Mouse (Mus musculus): ENCODE measurements around the gene Akr1b3.
"Not testable (repeated sequence)": the region's sequence is repeated elsewhere in the genome, so short reads cannot be mapped to it uniquely, and the experiment has no call there.

Akr1b3 gene

DNA sequence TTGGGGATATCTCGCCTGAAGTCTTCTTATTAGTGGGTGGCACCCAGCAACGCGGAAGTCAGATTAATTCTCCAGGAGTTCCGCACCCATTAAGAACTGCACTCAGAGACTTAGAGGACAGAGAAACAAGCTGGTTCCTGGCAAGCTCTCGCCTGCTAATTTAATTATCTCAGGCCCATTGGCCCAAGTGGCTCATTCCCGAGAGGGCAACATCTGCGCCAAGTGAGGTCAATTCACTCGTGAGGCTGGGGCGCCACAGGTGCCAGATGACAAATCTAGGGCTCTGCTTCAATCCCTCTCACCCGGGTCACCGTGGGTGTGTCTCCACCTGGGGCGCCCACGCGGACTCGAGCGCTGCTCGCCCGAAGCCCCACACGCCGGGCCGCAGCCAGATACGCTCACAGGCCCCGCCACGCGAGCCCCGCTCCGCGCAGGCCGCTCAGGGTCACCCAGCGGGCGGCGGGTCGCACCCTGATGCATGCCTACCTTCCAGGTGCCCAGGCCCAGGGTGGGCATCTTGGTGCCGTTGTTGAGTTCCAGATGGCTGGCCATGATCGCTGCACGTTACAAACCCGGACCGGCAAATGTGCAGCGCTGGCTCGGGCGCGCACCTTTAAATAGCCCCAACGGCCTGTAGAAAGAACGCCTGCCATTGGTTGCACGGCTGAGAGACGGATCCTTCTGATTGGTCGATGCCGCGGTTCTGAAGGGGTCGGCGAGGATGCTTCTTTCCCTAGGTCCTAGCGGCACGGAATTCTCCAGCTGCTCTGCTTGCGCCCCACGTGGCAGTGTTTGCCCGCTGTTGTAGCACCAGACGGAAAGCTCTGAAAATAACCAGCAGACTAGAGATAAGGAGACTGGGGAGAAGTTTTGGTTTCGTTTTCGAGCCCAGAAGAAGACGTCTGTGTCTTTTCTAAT, at the start of gene Akr1b3:
Gene Akr1b3, minus strand, starts transcription at position 625 of the 918 bp plus-strand sequence.
- in situ Hi-C loops (cut with MboI; ENCODE audit: low sequenced_read_pairs) = no loop called here

GRCm38 (mm10) chr6:34364217-34365136, 47.2 kb upstream of the Akr1b3 start:
- in situ Hi-C loops (cut with MboI; ENCODE audit: low sequenced_read_pairs) = no loop called here

- in situ Hi-C loops (cut with MboI; ENCODE audit: low sequenced_read_pairs) = no loop called here
Measured at GRCm38 (mm10) chr6:34355841-34356240, 38.6 kb upstream of the Akr1b3 start.

GRCm38 (mm10) chr6:34355349-34355747, 38.1 kb upstream of the Akr1b3 start:
- in situ Hi-C loops (cut with MboI; ENCODE audit: low sequenced_read_pairs) = no loop called here

GRCm38 (mm10) chr6:34354354-34355348, 37.4 kb upstream of the Akr1b3 start:
- in situ Hi-C loops (cut with MboI; ENCODE audit: low sequenced_read_pairs) = no loop called here

DNA sequence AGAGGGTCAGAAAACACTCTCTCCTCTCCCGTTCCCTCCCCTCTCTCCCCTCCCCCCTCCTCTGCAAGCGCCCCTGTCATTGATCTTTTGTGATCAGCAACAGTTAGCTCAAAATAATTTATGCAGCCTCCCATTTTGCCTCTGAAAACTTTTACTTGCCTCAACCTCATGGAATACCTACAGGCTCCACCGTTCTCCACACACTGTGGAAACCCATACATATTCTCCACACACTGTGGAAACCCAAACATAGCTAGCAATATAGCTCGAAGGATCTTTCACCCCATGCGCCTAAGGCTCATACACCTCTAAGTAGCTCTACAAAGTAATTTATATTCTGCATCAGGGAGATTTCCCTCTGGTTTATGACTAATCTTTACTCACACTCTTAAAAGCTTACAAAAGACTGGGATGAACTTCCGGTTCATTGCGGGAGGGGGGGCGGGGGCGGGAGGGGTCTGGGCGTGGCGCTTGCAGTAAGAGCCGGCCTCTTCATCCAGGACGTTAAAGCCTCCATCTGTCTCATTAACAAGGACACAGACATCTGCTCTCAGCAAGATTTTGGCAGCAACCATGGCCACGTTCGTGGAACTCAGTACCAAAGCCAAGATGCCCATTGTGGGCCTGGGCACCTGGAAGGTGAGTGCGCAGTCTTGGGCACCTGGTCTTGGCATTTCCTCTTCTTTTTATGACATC, 36.5 kb upstream of the Akr1b3 start, which contains the start of gene Akr1b8:
Gene Akr1b8, plus strand, starts transcription at position 462 of the 696 bp plus-strand sequence.
- in situ Hi-C loops (cut with MboI; ENCODE audit: low sequenced_read_pairs) = no loop called here

- in situ Hi-C loops (cut with MboI; ENCODE audit: low sequenced_read_pairs) = no loop called here
Measured at GRCm38 (mm10) chr6:34352401-34352800, 35.1 kb upstream of the Akr1b3 start.

GRCm38 (mm10) chr6:34351481-34351880, 34.2 kb upstream of the Akr1b3 start:
- in situ Hi-C loops (cut with MboI; ENCODE audit: low sequenced_read_pairs) = not testable (repeated sequence)

GRCm38 (mm10) chr6:34350037-34350699, 32.9 kb upstream of the Akr1b3 start:
- in situ Hi-C loops (cut with MboI; ENCODE audit: low sequenced_read_pairs) = no loop called here

GRCm38 (mm10) chr6:34346096-34346898, 29.0 kb upstream of the Akr1b3 start:
- in situ Hi-C loops (cut with MboI; ENCODE audit: low sequenced_read_pairs) = loop anchor here (10.0 to 25.0 kb wide), 2 partner anchors 51 to 416 kb away; no protein-coding TSS in a partner anchor

GRCm38 (mm10) chr6:34344935-34345334, 27.7 kb upstream of the Akr1b3 start:
- in situ Hi-C loops (cut with MboI; ENCODE audit: low sequenced_read_pairs) = loop anchor here (10.0 to 25.0 kb wide), 2 partner anchors 50 to 417 kb away; no protein-coding TSS in a partner anchor

GRCm38 (mm10) chr6:34344135-34344850, 27.0 kb upstream of the Akr1b3 start:
- in situ Hi-C loops (cut with MboI; ENCODE audit: low sequenced_read_pairs) = loop anchor here (10.0 to 25.0 kb wide), 2 partner anchors 49 to 418 kb away; no protein-coding TSS in a partner anchor

DNA sequence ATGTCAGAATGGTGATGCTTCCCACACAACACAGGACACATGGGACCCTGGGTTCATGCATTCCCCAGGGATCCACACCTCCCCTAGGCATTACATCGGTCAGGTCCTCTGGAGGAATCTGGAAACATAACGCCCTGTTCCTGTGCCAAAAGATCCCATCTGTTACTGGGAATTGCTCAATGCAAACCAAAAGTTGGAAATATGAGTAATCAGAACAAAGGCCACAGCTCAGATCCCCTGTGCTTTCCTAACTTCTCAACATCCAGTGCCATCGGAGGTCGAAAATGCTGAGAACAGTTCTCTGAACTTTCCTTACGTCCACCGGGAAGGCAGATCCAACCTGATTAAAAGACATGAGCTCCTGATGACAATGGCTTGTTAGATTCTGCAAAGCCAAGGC, 26.1 kb upstream of the Akr1b3 start:
- in situ Hi-C loops (cut with MboI; ENCODE audit: low sequenced_read_pairs) = loop anchor here (10.0 to 25.0 kb wide), 2 partner anchors 49 to 419 kb away; no protein-coding TSS in a partner anchor

DNA sequence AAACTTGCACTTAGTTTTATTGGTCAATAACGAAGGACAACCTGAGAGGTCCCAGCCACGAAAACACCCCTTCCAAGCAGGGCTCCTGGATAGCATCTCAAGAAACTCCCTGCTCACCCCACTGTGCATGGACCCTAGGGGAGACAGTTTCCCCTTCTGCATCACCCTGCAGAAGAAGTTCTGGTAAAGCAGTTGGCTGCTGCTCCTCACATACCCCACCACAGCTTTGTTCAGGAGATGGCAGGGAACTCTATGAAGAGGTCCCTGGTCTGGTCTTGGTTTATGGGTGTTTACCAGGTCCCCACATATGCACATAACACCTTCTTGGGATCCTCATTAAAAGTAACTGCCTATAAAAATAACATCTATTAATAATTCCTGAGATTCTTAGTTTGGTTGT, 25.2 kb upstream of the Akr1b3 start:
- in situ Hi-C loops (cut with MboI; ENCODE audit: low sequenced_read_pairs) = loop anchor here (10.0 to 25.0 kb wide), 2 partner anchors 48 to 420 kb away; no protein-coding TSS in a partner anchor

DNA sequence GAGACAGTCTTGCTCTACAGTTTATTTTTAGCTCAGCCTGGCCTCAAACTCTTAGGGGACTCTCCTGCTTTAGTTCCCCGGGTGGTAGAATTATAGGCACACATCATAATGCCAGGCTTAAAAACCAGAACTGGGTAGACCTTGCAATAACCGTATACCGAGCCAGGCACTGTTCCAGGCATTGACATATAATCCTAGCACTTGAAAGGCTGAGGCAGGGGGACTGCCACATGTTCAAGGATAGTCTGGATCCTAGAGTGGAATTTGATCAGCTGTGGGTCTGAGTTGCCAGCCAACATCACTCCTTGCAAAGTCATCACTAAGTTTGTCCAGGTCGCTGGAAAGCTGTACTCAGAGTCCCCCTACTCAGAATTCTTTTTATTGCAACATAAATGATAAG, 24.7 kb upstream of the Akr1b3 start:
- in situ Hi-C loops (cut with MboI; ENCODE audit: low sequenced_read_pairs) = loop anchor here (10.0 to 25.0 kb wide), 2 partner anchors 47 to 420 kb away; no protein-coding TSS in a partner anchor

- in situ Hi-C loops (cut with MboI; ENCODE audit: low sequenced_read_pairs) = loop anchor here (25.0 kb wide), 1 partner anchor 425 kb away; no protein-coding TSS in a partner anchor
Measured at GRCm38 (mm10) chr6:34337799-34338198, 20.5 kb upstream of the Akr1b3 start.

DNA sequence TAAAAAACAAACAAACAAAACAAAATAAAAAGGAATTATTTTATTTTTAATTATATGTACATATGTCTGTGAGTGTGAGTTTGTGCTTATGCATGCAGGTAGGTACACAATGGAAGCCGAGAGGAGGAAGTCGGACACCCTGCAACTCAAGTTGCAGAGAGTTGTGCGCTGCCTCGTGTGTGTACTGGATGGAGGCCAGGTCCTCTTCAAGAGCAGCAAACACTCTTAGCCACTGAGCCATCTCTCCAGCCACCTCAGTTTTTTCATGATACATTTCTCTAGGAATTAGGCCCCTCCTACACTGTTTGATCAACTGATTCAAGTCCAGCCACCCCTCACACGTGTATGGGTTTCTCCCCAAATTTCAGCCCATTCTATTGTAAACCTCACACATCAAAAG, 17.4 kb upstream of the Akr1b3 start:
- in situ Hi-C loops (cut with MboI; ENCODE audit: low sequenced_read_pairs) = loop anchor here (25.0 kb wide), 1 partner anchor 428 kb away; no protein-coding TSS in a partner anchor

Measured in CH12F3 (cell line).